Mouse (Mus musculus): ENCODE measurements at regions not wholly inside any gene's neighbourhood (a gene's known extent, or its start where the extent isn't known, plus 50 kb on each side); places are given as distances from the start of the nearest gene placed in this dataset.

DNA sequence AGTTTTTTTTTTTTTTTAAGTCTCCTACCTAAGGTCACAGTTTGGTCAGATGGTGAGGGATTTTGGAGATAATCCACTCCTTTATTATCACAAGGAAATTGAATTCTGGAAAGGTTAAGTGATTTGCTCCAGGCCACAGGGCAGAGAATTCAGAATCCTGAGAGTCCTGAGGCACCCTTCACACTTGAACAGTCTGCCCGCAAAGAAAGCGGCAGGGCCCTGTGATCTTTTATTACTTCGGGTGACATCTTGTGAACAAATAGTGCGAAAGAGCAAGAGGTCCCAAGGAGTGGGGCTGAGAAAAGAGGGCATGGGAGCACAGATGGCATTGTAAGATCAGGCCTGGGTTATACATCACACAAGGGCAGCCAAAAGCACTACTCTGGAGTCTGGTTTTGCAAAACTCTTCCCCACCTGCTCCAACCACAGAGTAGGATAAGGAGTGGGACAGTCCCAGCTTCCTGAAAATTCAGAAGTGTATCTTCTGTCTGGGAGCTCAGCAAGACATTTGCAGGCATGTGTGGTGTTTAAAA lies 150.5 kb upstream of the Wdr11 start:
- no peak for DNase-seq (ENCODE audit: low read depth, low spot score)

DNA sequence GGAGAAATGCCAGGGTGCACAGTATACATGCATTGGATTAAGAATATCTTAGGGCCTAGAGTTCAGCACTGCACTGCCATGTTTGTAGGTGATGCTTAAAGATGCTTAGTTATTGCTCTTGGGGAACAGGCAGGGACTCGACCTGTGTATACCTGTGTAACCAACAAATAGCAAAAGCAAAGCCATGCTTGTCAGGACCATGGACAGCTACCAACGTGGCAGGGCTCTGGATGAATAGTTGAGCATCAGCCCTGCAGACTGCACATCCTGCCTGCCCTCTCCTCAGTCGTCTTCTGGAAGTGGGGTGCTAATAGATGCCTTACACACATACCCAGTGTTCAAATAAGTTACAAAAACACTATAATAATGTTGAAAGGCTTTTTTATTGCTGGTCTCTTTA lies 122.2 kb upstream of the Wdr11 start:
- DNase-seq (ENCODE audit: low read depth, low spot score), result no peak

DNA sequence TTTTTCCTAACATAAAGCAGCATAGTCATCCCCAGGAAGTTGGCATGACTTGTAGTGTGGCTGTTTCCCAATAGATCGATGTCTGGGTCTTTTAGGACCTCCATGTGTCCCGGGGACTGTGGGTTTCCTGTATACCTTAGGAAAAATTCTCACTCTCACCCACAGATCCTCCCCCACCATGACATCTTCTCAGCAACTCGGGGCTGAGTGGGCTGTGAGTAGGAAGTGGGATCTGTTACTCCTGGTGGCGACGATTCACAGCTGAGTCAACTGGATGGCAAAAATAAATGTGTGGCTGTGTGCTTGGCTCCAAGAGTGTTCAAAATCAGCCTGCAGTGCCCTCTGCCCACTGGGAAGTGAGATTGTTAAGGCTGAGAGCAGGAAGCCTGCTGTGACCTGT lies 107.9 kb upstream of the Wdr11 start:
- DNase-seq (ENCODE audit: low read depth, low spot score), result no peak

DNA sequence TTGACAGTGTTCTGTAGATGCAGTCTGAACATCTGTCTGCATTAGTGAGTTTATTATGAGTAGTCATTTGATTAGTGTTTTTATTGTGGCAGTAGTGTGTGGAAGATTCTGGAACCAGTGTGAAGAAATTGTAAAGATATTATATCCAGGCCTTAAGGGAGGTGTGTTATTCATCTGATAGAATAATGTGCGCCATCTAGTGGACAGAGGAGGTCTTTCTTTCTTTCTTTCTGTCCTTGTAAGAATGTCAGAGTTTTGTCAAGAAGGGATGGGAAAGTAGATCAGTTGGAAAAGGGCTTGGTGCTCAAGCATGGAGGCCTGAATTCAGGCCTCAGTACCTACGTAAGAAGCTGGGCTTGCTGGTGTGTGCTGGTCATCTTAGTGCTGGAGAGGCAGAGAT lies 84.8 kb upstream of the Wdr11 start:
- DNase-seq (ENCODE audit: low read depth, low spot score), result peak; percentile 29

DNA sequence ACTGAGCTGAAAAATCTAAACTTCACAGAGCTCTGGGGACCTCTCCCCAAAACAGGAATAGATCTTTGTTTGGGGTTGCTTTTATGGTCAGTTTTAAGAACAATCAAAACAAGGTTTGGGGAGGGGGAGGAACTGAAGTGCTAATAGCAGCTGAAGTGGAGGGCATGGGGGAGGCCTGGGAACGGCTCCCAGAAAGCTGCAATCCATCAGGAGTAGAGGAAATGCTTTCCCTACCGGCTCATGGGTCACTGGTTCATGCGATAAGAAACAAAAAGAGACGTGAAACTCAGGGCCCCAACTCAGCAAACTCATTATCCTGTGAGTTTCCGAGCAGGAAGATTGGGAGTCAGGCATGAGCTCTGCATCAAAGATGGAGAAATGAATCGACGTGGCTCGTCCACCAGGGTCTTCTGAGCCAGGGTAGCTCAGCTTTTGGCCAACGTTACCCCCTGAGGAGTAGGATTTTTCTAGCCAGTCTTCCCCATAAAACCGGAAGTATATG lies 82.0 kb upstream of the Wdr11 start:
- DNase-seq (ENCODE audit: low read depth, low spot score), result no peak

DNA sequence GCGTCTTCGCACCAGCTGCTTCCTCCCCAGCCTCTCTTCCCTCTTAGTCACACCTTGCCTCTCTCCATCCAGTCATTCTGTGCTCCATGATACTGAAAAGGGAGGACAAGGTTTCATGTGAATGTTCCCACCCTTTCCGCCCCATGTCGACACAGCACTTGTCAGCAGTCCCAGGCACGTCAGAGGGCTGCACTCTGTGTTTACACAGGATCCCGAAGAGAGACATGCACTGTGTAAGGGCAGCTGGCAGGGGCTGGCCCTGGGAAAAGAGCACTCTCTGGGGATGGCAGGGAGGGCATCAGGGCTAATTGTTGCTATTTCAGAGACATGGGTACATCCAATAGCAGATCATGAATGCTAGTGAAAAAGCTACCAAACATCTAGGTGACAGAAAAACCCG lies 77.0 kb upstream of the Wdr11 start:
- no peak for DNase-seq (ENCODE audit: low read depth, low spot score)

DNA sequence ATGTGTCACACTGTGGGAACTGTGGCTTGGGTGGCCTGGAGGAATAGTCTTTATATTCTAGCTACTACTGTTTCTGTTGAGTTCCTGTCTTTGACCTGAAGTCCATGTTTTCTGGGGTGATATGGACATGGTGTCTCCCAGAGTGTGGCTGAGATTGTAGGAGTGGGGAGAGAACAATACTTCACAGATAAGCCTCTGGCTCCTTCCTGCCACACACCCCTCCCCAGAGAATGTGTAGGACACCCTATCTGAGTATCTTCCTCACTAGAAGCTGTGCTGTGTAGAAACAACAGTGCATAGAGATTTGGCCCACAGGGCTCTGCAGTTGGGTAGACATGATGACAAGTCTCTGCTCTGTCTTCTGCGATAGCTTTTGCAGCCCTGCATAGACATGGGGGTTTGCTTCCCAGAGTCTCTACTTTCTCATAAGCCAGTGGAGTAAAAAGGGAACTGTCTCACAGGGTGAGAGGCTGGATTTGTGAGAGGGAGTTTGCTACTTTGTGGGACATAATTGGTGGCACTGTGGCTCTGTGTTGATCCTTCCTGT lies 67.2 kb upstream of the Wdr11 start:
- no peak for DNase-seq (ENCODE audit: low read depth, low spot score)

DNA sequence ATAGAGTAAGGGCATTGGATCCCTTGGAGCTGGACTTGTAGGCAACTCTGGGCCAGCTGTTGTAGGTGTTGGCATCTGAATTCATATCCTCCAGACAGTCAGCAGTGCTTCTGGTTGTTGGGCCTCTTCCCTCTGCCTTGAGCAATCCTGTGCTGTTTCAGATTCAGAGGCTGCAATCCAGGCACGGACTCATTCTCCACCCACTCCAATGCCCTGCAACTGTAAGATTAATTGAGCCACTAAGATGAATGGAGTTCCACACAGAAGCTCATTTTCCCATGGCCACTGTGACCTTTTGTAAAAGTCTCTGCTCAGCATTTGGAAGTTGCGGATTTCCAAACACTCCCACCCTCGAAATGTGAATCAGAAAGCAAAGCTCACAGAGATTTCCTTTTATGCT lies 65.7 kb upstream of the Wdr11 start:
- no peak for DNase-seq (ENCODE audit: low read depth, low spot score)

DNA sequence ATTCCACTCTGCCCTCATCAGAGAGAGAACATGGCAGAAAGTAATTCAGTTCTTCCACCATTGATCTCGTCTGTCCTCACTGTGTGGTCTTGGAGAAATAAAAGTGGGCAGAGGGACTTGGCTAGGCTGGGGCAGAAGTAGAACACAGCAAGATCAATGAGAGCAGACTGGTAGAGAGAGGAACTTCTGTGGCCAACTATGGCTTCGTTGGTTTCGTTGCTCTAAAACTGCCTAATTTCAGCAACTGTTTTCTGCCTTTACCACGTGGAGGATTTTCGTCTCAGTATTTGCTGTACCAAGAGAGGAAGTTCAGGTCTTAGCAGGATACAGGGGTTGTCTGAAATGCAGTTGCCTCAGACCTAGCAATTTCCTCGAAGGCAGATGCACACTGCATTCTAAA lies 63.4 kb upstream of the Wdr11 start:
- no peak for DNase-seq (ENCODE audit: low read depth, low spot score)

DNA sequence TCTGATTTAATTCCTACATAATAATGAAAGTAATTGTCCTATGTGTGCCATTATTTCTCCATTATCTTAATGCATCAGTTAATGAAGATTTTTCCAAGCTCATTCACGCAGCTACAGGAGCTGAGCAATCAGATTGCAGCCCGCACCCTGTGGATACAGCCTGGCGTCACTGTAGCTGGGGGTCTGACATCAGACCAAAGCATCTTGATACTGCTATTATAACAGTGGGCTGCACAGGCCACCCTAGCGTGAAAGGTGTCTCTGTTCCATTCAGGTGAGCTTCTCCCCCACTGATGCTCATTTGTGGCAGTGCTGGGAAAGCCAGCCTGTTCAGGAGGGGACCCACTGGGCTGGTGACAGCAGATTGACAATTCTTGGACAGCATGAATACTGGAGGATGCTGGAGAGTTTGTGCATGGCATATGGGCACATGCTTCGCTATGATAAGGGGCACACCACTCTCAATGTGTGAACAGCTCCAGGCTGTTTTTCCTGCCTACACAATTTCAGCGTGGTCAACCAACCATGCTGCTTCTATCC lies 58.2 kb upstream of the Wdr11 start:
- no peak for DNase-seq (ENCODE audit: low read depth, low spot score)
